Mouse (Mus musculus) heart, embryonic 13.5 days (tissue): ENCODE data around the gene Ccdc117. TPM values are rescaled to one million over a fixed set of nuclear protein-coding genes. Genes with fewer than 3 reads are reported as not detected.

Source experiments
- ATAC-seq: fragments of 200-750 bp; cut with Nextera tagmentation; 2 replicates; pipeline ENCODE4 v1.8.0; 2017; ENCODE audit warnings: moderate TSS enrichment; ENCODE audit not compliant: insufficient number of reproducible peaks, low FRiP score, low TSS enrichment; ENCODE audit errors: extremely low read depth
- H3K27ac ChIP-seq: fragments of 300-500 bp; sonication (generic); replicated peaks from 2 replicates; pipeline ENCODE4 v1.5.1; 2015; ENCODE audit warnings: moderate library complexity, mild to moderate bottlenecking, inconsistent platforms
- H3K27me3 ChIP-seq: fragments of 300-500 bp; sonication (generic); replicated peaks from 2 replicates; pipeline ENCODE4 v1.6.1; 2015; ENCODE audit warnings: mild to moderate bottlenecking, inconsistent platforms
- H3K36me3 ChIP-seq: fragments of 300-500 bp; sonication (generic); 2 replicates; pipeline ENCODE4 v1.6.1; 2015; ENCODE audit warnings: mild to moderate bottlenecking, inconsistent platforms
- H3K4me1 ChIP-seq: fragments of 300-500 bp; sonication (generic); 2 replicates; pipeline ENCODE4 v1.6.1; 2015; ENCODE audit warnings: inconsistent platforms
- H3K4me2 ChIP-seq: fragments of 300-500 bp; sonication (generic); 2 replicates; pipeline ENCODE4 v1.6.1; 2015; ENCODE audit warnings: inconsistent platforms, mild to moderate bottlenecking, moderate library complexity
- H3K4me3 ChIP-seq: fragments of 300-500 bp; sonication (generic); 2 replicates; pipeline ENCODE4 v1.5.1; 2015; ENCODE audit warnings: moderate library complexity, mild to moderate bottlenecking, inconsistent platforms
- H3K9ac ChIP-seq: fragments of 300-500 bp; sonication (generic); 2 replicates; pipeline ENCODE4 v1.6.1; 2015; ENCODE audit warnings: inconsistent platforms, mild to moderate bottlenecking, moderate library complexity
- H3K9me3 ChIP-seq: fragments of 300-500 bp; sonication (generic); 2 replicates; pipeline ENCODE4 v1.6.1; 2016; ENCODE audit warnings: inconsistent platforms
- WGBS: fragments of 180-500 bp; shearing (Covaris S2); methylation state at CpG from one replicate; pipeline ENCODE4 v1.1.7; 2015; ENCODE audit warnings: mixed read lengths; 5-methylcytosine and 5-hydroxymethylcytosine counted together
- polyA plus RNA-seq: library from polyadenylated mRNA; unstranded; fragments of >200 nt; fragmentation: Nextera tagmentation; extraction: Ambion mirVana; gene quantifications from 2 replicates; pipeline ENCODE4 v1.2.1, GENCODE M21; 2015

Ccdc117 gene
- polyA plus RNA-seq, 1 experiment from 2014 or later = 11.9 TPM

GRCm38 (mm10) chr11:5530717-5531116 lies 11.3 kb downstream of the Ccdc117 start:
- Histone ChIP-seq H3K4me1 (no peaks in the 10 kb centered on the region), H3K9me3 (no peaks in the 10 kb centered on the region), H3K36me3 (peaks cover 94% of the 10 kb centered on the region), H3K4me3 (no peak overlapping the region), H3K27me3 (no peaks in the 10 kb centered on the region), H3K9ac (no peak overlapping the region), H3K27ac (no peak overlapping the region), H3K4me2 (no peak overlapping the region)
- WGBS = 67% methylated on average over 6 of the region's 6 CpGs
- no peak for ATAC-seq

GRCm38 (mm10) chr11:5530172-5530571 lies 11.8 kb downstream of the Ccdc117 start:
- no peaks in the 10 kb centered on the region for H3K27me3 ChIP-seq
- no peaks in the 10 kb centered on the region for H3K4me1 ChIP-seq
- H3K4me2 ChIP-seq = no peak overlapping the region
- H3K9ac ChIP-seq = no peak overlapping the region
- no peak overlapping the region for H3K4me3 ChIP-seq
- ATAC-seq = no peak
- H3K9me3 ChIP-seq = no peaks in the 10 kb centered on the region
- WGBS = 85% methylated on average over 5 of the region's 5 CpGs
- H3K36me3 ChIP-seq = peaks cover 98% of the 10 kb centered on the region
- H3K27ac ChIP-seq = no peak overlapping the region

GRCm38 (mm10) chr11:5528841-5529240 lies 13.1 kb downstream of the Ccdc117 start:
- Histone ChIP-seq H3K4me2 (no peak overlapping the region), H3K9ac (no peak overlapping the region), H3K36me3 (peaks cover 98% of the 10 kb centered on the region), H3K4me3 (no peak overlapping the region), H3K4me1 (0 out of 2 replicates have a peak, but pooled peaks cover 4% of the 10 kb centered on the region), H3K9me3 (no peaks in the 10 kb centered on the region), H3K27me3 (no peaks in the 10 kb centered on the region), H3K27ac (no peak overlapping the region)
- ATAC-seq = no peak
- 52% methylated on average over 5 of the region's 5 CpGs for WGBS

- no peak overlapping the region for H3K4me3 ChIP-seq
- H3K9ac ChIP-seq = no peak overlapping the region
- H3K27me3 ChIP-seq = no peaks in the 10 kb centered on the region
- H3K9me3 ChIP-seq = no peaks in the 10 kb centered on the region
- ATAC-seq = no peak
- no peak overlapping the region for H3K27ac ChIP-seq
- H3K4me2 ChIP-seq = no peak overlapping the region
- 76% methylated on average over 5 of the region's 5 CpGs for WGBS
- peaks cover 98% of the 10 kb centered on the region for H3K36me3 ChIP-seq
- H3K4me1 ChIP-seq = peaks cover 13% of the 10 kb centered on the region
These were observed 14.0 kb downstream of the Ccdc117 start for GRCm38 (mm10) chr11:5527865-5528523.

GRCm38 (mm10) chr11:5526573-5527439 lies 15.2 kb downstream of the Ccdc117 start:
- Histone ChIP-seq H3K36me3 (peaks cover 95% of the 10 kb centered on the region), H3K4me1 (peaks cover 24% of the 10 kb centered on the region), H3K27ac (no peak overlapping the region), H3K4me2 (no peak overlapping the region), H3K9ac (no peak overlapping the region), H3K27me3 (no peaks in the 10 kb centered on the region), H3K9me3 (no peaks in the 10 kb centered on the region), H3K4me3 (no peak overlapping the region)
- no peak for ATAC-seq
- WGBS = 76% methylated on average over 7 of the region's 7 CpGs

GRCm38 (mm10) chr11:5525418-5525817 lies 16.6 kb downstream of the Ccdc117 start:
- Histone ChIP-seq H3K4me1 (peaks cover 24% of the 10 kb centered on the region), H3K27me3 (no peaks in the 10 kb centered on the region), H3K9ac (no peak overlapping the region), H3K4me3 (no peak overlapping the region), H3K27ac (no peak overlapping the region), H3K9me3 (no peaks in the 10 kb centered on the region), H3K36me3 (peaks cover 81% of the 10 kb centered on the region), H3K4me2 (no peak overlapping the region)
- WGBS = 83% methylated on average over 4 of the region's 4 CpGs
- no peak for ATAC-seq

- no peak overlapping the region for H3K27ac ChIP-seq
- WGBS = 89% methylated on average over 11 of the region's 11 CpGs
- ATAC-seq = no peak
- H3K4me3 ChIP-seq = peak overlapping the region; percentile 95
- H3K9ac ChIP-seq = peak overlapping the region; percentile 95
- H3K4me2 ChIP-seq = peak overlapping the region; percentile 69
- H3K9me3 ChIP-seq = no peaks in the 10 kb centered on the region
- H3K36me3 ChIP-seq = peaks cover 57% of the 10 kb centered on the region
- no peaks in the 10 kb centered on the region for H3K27me3 ChIP-seq
- peaks cover 30% of the 10 kb centered on the region for H3K4me1 ChIP-seq
These were observed 19.1 kb downstream of the Ccdc117 start for GRCm38 (mm10) chr11:5522798-5523415.

- peak overlapping the region; percentile 95 for H3K27ac ChIP-seq
- H3K9me3 ChIP-seq = no peaks in the 10 kb centered on the region
- H3K9ac ChIP-seq = peak overlapping the region; percentile 95
- no peaks in the 10 kb centered on the region for H3K27me3 ChIP-seq
- peak overlapping the region; percentile 95 for H3K4me3 ChIP-seq
- under 1% methylated on average over 34 of the region's 34 CpGs for WGBS
- peak overlapping the region; percentile 69 for H3K4me2 ChIP-seq
- peaks cover 30% of the 10 kb centered on the region for H3K4me1 ChIP-seq
- ATAC-seq = no peak
- H3K36me3 ChIP-seq = peaks cover 45% of the 10 kb centered on the region
These were observed 20.3 kb downstream of the Ccdc117 start for GRCm38 (mm10) chr11:5521516-5522291.

GRCm38 (mm10) chr11:5521266-5521515 lies 20.8 kb downstream of the Ccdc117 start:
- Histone ChIP-seq H3K4me3 (peak overlapping the region; percentile 95), H3K9me3 (no peaks in the 10 kb centered on the region), H3K27me3 (no peaks in the 10 kb centered on the region), H3K36me3 (peaks cover 40% of the 10 kb centered on the region), H3K4me1 (peaks cover 30% of the 10 kb centered on the region), H3K4me2 (peak overlapping the region; percentile 69), H3K9ac (peak overlapping the region; percentile 95), H3K27ac (peak overlapping the region; percentile 95)
- WGBS = under 1% methylated on average over 13 of the region's 13 CpGs
- ATAC-seq = peak; percentile 1; the same call in 1 of the 2 replicates

GRCm38 (mm10) chr11:5520412-5521265 lies 21.3 kb downstream of the Ccdc117 start, which contains the start of gene Xbp1:
TSS of gene Xbp1 (plus strand) at chr11:5520659.
- Histone ChIP-seq H3K9me3 (no peaks in the 10 kb centered on the region), H3K4me1 (peaks cover 30% of the 10 kb centered on the region), H3K4me3 (peak within 1 kb of the TSS; percentile 95), H3K36me3 (peaks cover 35% of the 10 kb centered on the region), H3K27me3 (no peaks in the 10 kb centered on the region), H3K27ac (peak within 1 kb of the TSS; percentile 95), H3K4me2 (peak within 1 kb of the TSS; percentile 69), H3K9ac (peak within 1 kb of the TSS; percentile 95)
- peak; percentile 97 for ATAC-seq
- WGBS = under 1% methylated on average over 70 of the region's 72 CpGs
